Mouse (Mus musculus): Measurements from ENCODE around the gene Musk. TPM values are rescaled to one million over a fixed set of nuclear protein-coding genes. Genes with fewer than 3 reads are reported as not detected.

Musk gene
- total RNA-seq, 2 experiments from 2014 or later = 1.2 to 1.9 TPM

DNA sequence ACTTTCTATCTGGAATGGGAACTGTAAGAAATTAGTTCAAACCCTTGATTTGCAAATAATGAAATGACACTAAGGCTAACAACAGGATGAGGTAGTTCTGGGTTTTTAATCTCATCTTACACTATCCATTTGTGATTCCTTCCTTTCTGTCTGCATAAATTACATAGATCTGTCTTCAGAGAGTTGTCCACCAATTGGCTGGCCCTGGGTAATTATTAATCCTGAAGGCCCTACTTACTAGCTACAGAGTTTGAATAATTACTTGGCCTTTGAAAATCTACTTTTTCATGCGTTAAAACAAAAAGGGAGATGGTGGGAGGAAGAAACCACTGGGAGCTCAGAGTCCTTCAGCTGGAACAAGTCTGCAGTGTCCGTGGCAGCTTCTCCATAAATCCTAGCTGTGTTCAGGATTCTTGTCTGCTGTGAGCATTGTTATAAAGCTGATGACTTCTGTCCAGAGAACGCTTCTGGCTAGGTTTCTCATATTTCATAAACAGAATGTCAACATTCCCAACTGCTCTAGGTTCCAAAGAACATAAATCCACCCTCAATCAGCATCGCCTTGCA lies 29.3 kb downstream of the Musk start:
- no peak for DNase-seq (ENCODE audit: low spot score in 2 of 2)

DNA sequence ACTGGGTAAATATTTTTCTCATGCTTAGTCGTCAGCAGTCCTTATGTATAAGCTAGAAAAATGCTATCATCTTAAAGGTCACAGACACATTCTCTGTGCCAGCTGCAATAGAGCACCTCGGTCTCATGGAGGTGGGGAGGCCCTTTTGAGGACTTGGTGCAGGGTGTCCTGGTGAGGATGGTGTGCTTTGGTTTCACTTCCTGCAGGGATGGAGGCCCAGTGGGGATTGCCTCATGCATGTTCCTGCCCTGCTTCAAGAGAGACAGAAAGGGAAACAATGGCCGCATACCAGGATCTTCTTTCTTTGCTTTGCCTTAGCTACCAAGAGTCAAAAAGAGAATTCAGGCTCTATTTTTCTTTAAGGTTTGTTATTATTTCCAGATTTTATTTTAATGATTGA lies 31.8 kb downstream of the Musk start:
- DNase-seq (ENCODE audit: low spot score in 2 of 2) = no peak

DNA sequence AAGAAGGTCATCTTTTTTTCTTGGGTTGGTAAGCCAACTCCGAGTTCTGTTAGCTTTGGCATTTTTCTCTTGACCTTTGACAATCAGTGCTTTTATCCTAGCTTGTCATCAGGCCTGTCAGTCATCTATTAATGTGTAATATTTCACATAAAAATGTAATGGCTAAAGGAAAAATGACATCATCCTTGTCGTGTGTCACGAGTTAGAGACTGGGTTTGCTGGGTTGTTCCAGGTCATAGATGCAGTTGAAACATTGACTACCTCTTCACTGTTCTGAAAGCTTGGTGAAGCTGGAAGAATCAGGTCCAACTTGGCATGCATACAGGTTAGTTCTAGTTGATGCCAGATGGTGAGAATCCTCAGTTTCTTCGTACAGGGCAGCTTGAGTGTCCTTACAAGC lies 34.5 kb downstream of the Musk start:
- DNase-seq (ENCODE audit: low spot score in 2 of 2) = no peak

DNA sequence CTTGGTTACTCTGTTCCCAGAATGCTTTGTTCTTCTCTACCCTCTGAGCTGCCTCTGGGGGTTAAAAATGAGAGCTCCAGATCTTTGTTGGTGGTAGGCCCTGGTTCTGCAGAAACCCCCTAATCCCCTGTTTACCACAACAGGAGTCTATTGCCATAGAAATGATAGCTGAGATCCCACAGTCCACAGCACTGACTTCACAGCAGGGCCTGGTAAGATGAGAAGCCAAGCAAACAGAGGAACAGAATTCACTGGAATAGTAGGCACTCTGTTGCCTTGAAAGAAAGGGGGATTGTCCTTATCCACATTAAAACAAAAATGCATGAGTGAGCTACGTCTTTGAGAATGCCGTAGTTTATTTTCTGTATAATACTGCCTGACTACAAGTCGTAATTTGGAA lies 41.0 kb downstream of the Musk start:
- DNase-seq (ENCODE audit: low spot score in 2 of 2) = no peak

DNA sequence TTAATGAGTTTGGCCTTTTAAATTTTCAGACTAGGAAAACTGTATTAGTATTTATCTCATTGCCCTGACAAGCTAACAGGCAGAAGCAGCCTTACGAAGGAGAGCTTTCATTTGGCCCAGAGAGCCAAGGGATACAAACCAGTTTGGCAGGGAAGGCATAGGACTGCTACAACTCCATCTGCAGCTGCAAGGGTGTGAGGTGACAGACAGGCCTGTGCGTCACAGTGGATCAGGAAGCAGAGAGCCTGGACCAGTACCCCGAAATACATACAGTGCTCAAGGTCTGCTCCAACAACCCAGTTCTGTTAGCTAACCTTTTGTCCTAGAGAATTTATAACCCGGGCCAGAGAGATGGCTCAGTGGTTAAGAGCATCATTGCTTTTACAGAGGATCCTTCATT lies 42.5 kb downstream of the Musk start:
- no peak for DNase-seq (ENCODE audit: low spot score in 2 of 2)

DNA sequence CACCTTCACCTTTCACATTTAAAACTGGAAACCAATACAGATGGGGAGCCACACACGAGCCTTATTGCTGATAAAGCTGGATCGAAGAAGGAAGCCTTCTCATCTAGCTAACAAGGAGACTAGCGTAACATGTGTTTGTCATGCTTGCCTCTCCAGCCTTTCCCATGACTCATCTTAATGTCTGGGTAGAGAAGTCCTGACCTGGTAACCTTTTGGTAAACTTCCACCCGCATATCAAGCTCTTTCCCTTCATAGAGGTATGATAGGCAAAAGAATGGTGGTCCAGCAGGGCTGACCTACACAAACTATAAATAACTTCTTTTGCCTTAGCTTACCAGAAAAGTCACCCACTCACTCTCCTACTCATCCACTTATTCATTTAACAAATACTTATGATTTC lies 44.3 kb downstream of the Musk start:
- DNase-seq (ENCODE audit: low spot score in 2 of 2) = no peak

DNA sequence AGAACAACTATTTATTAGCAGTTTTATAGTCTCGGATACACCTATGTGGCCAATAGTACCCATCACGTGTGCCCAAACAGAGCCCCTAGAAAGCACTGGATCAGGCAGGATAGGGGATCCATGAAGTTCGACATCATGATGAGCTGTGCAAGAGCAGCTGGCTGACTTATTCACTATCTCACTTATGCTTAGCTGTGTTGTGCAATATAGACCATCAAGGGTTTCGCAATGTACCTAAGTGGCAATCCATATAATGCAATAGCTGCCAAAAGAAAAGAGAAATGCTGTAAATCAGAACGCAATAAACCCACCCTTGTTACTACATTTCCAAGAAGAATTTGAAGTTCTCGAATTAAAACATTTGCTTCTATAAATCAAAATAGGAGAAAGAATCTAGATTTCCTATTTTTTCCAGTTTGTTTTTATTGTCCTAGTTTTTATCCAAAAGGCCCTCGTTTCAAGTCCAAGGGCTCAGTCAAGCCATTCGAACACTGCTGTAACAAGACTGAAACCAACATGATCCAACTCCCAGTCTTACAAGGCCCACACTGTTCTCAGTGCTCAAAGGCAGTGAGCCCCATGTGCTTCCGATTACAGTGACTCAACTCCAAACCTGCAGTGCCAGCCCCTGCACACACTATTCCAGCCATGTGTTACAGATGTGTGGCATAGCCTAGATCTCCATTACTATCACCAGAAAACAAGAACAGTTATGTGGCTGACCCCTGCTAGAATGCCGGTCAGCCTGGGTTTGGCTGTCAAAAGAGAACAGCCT lies 45.3 kb downstream of the Musk start:
- DNase-seq (ENCODE audit: low spot score in 2 of 2) = no peak

DNA sequence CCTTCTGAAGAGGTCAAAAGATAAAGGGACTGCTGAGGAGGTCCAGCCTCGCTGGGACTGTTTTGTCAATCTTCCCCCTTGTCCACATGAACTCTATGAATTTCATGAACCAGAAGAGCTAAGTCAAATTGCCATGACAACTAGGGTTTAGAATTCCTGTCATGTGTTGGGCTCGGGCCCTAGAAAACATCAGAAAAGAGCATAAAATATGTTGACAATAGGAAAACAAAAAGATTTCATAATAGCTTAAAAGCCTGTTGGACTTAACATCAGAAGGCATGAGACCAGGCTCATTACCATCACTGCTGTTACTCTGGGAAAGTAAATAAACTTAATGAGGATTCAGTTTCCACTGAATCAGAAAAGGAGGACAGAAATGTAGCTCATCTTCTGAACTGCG lies 46.6 kb downstream of the Musk start:
- no peak for DNase-seq (ENCODE audit: low spot score in 2 of 2)

DNA sequence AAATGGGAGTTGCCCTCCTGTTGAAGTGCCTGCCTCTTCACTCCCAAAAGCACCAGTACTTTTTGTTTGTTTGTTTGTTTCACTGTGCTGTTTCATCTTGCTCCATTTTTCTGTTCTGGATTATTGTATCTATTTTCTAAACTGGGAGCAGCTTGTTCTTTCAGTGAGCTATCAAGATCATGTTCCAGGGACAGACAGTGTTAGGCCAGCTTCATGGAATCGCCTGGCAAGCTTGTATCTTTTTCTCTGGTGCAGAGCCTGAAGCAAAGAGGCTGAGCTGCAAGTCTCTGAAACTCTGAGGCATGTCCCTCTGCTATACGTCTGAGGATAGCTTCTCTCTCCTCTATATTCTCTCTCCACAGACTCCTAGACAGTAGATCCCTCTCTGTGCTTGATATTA lies 50.5 kb downstream of the Musk start:
- DNase-seq (ENCODE audit: low spot score in 2 of 2) = no peak

DNA sequence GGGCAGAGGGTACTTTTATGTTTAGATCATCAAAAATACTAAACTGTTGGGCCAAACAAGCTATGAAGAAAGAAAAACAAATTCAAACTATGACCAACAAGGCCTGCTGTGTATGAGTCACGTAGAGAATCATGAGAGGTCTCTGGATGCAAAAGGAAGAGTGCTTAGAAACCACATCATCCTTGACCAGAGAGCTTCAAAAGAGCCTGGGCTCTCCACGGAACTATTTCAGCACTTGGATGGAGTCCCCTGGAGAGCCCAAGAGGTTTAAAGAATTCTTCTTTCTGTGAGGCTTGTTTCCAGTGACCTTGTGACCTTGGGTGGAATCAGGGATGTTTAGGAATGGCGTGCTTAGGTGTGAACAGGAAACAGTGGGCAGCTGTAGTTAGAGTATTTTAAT lies 53.5 kb downstream of the Musk start:
- no peak for DNase-seq (ENCODE audit: low spot score in 2 of 2)

DNA sequence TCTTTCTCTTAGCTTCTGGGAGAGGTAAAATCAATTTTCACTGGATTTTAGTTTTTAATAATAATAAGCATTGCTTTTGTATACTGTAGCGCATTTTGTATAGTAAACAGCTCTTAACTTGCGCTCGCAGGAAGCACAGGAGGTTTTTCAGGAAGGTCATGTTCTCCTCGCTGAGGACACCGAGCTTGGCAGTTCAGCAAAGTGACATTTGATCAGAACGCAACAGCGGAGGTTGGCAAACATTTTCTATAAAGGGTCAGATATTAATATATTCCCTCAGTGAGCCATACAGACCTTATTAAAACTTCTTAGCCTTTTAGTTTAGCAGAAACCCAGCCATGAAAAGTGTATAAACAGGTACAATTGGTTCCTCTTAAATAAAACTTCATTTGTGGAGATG lies 64.4 kb downstream of the Musk start:
- no peak for DNase-seq (ENCODE audit: low spot score in 2 of 2)

DNA sequence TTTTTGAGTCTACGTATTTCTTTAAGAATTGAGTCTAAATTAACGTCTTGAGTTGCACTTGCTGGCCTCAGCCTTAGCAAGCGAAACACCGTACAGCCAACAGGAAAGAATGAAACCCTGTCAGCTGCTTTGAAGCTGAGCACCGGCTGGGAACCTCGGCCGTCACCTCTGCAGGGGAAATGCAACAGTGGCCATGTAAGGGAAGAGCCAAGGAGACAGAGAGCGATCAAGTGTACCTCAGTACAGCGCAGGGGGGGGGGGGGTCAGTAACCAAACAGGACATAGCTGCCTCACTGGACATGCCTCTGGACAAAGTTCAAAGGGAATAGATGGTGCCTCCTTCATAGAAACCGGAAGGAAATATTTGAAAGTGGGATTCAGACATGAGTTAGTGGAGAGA lies 65.4 kb downstream of the Musk start:
- DNase-seq (ENCODE audit: low spot score in 2 of 2) = no peak

DNA sequence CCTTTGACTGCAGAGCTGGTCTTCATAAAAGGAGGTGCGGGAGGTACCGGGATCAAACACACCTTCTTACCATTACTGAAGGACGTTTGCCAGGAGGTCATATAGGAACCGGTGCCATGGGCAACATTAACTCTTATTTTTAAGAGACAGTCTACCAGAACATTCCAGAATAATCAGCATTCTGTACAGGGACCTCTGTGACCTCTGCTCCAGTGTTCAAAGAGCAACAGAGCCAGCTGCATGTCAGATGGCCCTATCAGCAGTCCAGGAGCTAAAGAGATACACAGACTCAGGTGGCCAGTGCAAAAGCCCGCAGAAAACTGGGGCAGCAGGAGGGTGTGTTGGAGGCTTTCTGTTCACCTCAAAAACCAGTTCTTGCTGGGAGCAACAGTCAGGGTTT lies 65.8 kb downstream of the Musk start:
- DNase-seq (ENCODE audit: low spot score in 2 of 2) = no peak

DNA sequence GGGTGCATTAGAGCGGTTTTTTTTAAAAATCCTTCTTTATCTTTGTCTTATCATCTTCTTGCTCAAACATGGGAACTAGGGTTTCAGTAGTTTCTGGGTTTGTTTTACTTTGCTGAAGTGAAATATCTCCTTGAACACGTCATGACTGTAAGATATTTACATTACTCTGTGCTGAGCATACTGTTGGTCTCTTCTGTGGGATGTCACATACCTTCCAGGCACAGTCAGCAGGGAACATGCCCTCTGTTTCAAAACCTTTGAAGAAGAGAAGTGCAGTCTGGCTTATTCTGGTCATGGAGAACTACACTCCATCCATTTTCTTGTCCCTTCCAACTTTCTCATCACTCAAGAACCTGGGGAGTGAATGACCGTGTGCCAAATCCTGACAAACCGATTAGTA lies 73.2 kb downstream of the Musk start:
- DNase-seq (ENCODE audit: low spot score in 2 of 2) = no peak

DNA sequence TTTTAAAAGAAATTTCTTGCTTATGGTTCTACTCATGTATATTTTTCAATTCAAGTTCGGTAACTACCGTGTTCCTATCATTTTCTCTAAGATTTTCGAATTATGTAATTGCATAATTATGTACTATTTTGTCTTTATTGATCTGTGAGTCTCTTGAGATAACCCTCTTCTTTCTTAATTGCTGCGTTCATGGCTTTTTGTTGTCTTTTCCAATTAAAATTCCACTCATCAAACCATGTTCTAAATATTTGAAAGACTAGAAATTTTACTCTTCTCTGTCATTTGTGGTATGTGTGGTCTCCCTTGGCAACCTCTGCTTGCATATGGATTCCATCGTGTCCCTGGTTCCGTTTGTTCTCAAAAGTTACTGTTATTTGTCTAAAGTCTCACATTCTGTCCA lies 79.6 kb downstream of the Musk start:
- DNase-seq (ENCODE audit: low spot score in 2 of 2) = no peak

DNA sequence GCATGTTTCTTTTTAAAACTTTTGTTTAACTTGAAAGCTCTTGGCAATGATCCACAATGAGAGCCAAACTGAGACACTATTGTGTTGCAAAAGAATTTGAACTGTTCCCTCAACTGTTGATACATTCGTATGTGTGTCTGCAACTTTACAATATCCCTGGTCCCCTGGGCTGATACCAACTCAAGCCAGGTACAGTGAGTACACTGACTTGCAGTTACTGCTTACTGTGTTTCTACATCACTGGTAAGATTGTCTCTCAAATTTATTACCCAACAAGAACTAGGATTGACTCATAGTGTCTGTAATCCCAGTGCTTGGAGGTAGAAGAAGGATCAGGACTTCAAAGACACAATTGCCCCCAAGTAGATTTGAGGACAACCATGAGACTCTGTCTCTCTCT lies 85.3 kb downstream of the Musk start:
- DNase-seq (ENCODE audit: low spot score in 2 of 2) = no peak

DNA sequence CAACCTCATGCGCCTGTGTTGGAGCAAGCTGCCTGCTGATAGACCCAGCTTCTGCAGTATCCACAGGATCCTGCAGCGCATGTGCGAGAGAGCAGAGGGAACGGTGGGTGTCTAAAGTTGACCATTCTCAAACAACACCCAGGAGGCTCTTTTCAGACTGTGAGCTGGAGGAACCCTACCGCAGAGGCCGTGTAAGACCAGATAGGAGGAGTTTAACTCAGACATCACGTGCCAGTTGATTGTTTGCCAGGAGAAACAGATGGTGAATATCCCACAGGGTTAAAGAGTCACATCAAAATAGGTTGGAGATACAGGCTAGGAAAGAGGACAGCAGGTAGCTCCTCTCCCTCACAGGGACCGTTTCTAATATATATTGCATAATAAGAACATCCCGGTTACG lies 87.8 kb downstream of the Musk start:
- no peak for DNase-seq (ENCODE audit: low spot score in 2 of 2)

DNA sequence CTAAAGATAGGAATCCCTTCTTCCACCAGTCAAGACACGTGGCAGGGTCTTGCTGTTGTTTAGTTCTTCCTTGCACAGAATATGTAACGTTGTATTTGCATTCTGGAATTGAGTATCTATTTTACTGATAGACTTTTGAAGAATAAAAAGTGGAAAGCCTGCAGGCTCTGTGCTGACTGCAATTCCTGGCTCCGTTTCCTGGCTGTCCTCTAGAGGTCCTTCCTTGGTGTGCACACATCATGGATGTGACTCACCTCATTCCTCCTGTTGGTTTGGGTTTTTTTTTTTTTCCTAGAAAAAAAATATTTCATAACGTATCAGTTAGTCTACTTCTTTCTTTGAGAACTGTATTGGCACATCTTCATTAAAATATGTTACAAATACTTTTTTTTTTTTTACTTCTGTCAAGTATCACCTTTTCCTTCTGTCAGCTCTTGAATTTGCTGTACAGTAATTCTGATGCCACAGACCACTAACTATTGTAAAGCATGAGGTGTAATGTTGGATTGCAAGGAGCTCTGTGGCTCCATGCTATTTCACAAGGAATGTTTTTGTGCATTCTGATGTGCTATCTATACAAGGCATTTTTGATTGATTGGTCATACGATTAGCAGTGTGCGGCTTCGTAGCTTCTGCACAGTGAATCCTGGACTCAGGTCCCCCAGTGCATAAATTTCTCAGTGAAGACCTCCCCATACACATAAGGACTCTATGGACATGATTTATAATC lies 88.5 kb downstream of the Musk start:
- peak in 1 of 2 experiments; percentile 45 for DNase-seq (ENCODE audit: low spot score in 2 of 2)

DNA sequence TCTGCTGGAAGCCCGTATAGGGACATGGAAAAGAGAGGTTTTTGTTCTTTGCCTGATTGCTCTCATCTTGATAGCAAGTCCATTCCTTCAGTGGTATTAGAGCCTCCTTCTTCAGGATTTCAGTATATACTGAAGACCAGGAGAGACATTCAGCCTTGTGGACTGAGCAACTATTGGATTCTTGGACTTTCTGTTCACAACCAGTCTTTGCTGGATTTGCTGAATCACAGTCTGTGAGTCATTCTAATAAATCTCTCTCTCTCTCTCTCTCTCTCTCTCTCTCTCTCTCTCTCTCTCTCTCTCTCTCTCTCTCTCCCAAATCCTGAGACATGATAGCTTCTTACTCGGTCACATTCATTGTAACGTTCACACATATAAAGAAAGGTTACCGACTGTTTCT lies 93.4 kb downstream of the Musk start:
- DNase-seq (ENCODE audit: low spot score in 2 of 2) = no peak

DNA sequence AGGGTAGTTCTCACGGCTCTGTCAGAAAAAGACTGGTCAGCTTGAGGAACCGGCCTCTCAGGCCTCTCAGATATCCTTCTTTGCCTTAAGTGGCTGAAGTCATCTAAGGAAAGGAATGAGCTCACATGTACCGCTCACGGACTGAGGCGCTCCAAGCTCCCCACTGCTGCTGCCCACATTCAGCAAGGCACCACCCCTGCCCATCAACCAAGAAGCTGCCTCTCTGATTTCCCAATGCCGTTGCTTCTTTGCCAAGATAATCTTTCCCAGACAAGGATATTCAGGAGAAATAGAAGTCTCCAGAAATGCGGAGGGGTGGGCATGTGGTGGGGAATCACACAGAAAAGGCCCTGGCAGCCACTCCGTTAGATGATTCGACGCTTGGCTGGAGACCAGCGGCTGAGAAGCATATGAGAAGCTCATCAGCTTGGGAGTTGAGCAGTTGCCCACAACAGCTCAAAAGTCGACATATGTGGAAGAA lies 115.1 kb downstream of the Musk start:
- DNase-seq (ENCODE audit: low spot score in 2 of 2) = peak; percentile 82 to 88

DNA sequence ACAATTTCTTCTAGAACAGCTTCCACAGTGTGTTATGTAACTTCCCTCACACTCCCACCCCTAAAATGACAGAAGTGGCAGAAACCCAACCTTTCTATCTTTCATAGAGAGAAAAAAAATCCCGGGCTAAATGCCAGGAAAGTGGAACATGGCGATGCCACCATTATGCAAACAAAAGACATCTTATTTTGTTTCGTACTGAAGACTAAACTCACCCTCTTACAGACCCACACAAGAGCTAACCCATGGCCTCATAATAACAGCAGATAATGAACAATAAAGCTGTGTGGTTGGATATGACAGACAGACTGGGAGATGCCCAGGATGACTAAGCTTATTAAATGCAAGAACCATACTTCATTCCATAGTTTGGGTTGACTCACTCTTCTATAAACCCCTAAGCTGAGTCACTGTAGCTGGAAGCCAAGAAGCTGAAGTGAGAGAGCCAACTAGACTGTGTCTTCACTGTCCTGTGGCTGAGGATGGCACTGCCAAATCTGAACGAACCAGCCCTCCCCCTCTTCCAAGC lies 116.3 kb downstream of the Musk start:
- peak; percentile 28 to 64 for DNase-seq (ENCODE audit: low spot score in 2 of 2)
